29 mouse cellular contexts compared by ENCODE assay signal in the genomic region with DNA sequence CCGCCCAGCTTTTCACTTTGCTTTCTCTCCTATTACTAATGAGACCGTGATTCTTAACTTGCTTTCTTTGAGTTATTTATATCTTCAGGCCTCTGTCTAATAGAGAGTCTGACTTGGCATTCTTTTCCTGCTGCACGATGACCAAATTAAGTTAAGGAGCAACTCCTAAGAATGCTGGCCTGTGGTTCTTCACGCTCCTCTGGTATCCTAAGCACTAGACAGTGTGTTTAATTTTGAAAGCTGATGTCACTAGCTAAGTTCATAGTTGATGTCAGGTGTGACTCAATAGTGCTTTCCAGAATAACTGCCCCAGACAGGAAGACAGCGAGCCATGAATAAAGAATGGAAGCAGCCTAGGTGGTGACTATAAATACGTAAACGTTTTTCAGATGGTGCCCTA. TPM values are rescaled to one million over a fixed set of nuclear protein-coding genes. Genes with fewer than 3 reads are reported as not detected.
DNase-seq lines count a peak whose midpoint lies in the region; ATAC-seq and TF ChIP-seq lines count a peak whose summit lies in the region.
"Had no signal": no experiment of that assay in that cellular context is flagged by ENCODE, and none has a peak within 500 bp of the region (broad histone marks: within the 10 kb centered on the region; RNA-seq: fewer than 3 reads in every experiment).

No protein-coding gene starts in this region.

- no peaks in the 10 kb centered on the region for H3K36me3 ChIP-seq in heart, embryonic 11.5 days (ENCODE audit: control insufficient read depth, insufficient read depth, low read length)
- H3K36me3 ChIP-seq in intestine, embryonic 14.5 days (ENCODE audit: control insufficient read depth, insufficient read depth, low read length): no peaks in the 10 kb centered on the region
- H3K36me3 ChIP-seq in intestine, postnatal 0 days (ENCODE audit: control insufficient read depth, insufficient read depth): no peaks in the 10 kb centered on the region
- no peaks in the 10 kb centered on the region for H3K36me3 ChIP-seq in intestine, embryonic 15.5 days
- H3K36me3 ChIP-seq in stomach, postnatal 0 days (ENCODE audit: control insufficient read depth, insufficient read depth, low read length): no peaks in the 10 kb centered on the region
- H3K36me3 ChIP-seq: forebrain, embryonic 15.5 days; liver, embryonic 13.5 days; lung, embryonic 15.5 days; midbrain, embryonic 13.5 days; neural tube, embryonic 12.5 days had no signal

- H3K4me3 ChIP-seq in heart, embryonic 11.5 days (ENCODE audit: low read depth, low read length): no peak overlapping the region
- no peak overlapping the region for H3K4me3 ChIP-seq in intestine, embryonic 14.5 days (ENCODE audit: low read depth, low read length)
- no peak overlapping the region for H3K4me3 ChIP-seq in intestine, postnatal 0 days (ENCODE audit: low read depth, low read length)
- H3K4me3 ChIP-seq in intestine, embryonic 15.5 days (replicated peaks): no peak overlapping the region
- no peak overlapping the region for H3K4me3 ChIP-seq in stomach, postnatal 0 days (ENCODE audit: low read depth, low read length)
- H3K4me3 ChIP-seq: forebrain, embryonic 15.5 days; left cerebral cortex, adult 2 months; liver, embryonic 13.5 days; lung, embryonic 15.5 days; megakaryocyte, embryonic 14.5 days; midbrain, embryonic 13.5 days; neural tube, embryonic 12.5 days had no signal

- H3K4me1 ChIP-seq in heart, embryonic 11.5 days (ENCODE audit: control insufficient read depth, insufficient read depth, low read length): peaks cover 30% of the 10 kb centered on the region
- H3K4me1 ChIP-seq in intestine, embryonic 14.5 days (replicated peaks; ENCODE audit: control insufficient read depth, insufficient read depth, low read length): peaks cover 11% of the 10 kb centered on the region
- 0 out of 2 replicates have a peak, but pooled peaks cover under 1% of the 10 kb centered on the region for H3K4me1 ChIP-seq in intestine, postnatal 0 days (replicated peaks; ENCODE audit: control insufficient read depth, insufficient read depth, low read length)
- H3K4me1 ChIP-seq in intestine, embryonic 15.5 days (replicated peaks): 0 out of 2 replicates have a peak, but pooled peaks cover 2% of the 10 kb centered on the region
- no peaks in the 10 kb centered on the region for H3K4me1 ChIP-seq in stomach, postnatal 0 days (replicated peaks; ENCODE audit: control insufficient read depth, insufficient read depth)
- H3K4me1 ChIP-seq: liver, embryonic 13.5 days; lung, embryonic 15.5 days had no signal

- 36% methylated on average over 7 of the region's 7 CpGs for WGBS in heart, embryonic 11.5 days (ENCODE audit: insufficient replicate concordance)
- 47% methylated on average over 7 of the region's 7 CpGs for WGBS in intestine, embryonic 14.5 days
- 65% methylated on average over 7 of the region's 7 CpGs for whole genome bisulfite sequencing in intestine, postnatal 0 days
- 56% methylated on average over 7 of the region's 7 CpGs for WGBS in intestine, embryonic 15.5 days
- WGBS in stomach, postnatal 0 days: 37% methylated on average over 7 of the region's 7 CpGs

- DNase-seq in heart, postnatal 4 days: no peak
- no peak for DNase-seq in intestine, embryonic 14.5 days (ENCODE audit: low spot score)
- no peak for DNase-seq in stomach, postnatal 0 days (ENCODE audit: low spot score)
- no peak for DNase-seq in adrenal gland, adult (ENCODE audit: inconsistent age in 2 of 2, low spot score in 1 of 2)
- no peak for DNase-seq in adrenal gland, adult 18-20 months (ENCODE audit: low spot score in 2 of 2)
- DNase-seq: adrenal gland, postnatal 14 days; cerebellum, adult 9-10 months; gastrocnemius, postnatal 10 days; kidney, postnatal 10 days; liver, embryonic 13.5 days; lung, postnatal 36 days; retina, postnatal 1 day; right cerebral cortex, postnatal 25 days; spleen, adult 18-20 months; thymus, adult 18-20 months; thymus, postnatal 4 days had no signal

- H3K9me3 ChIP-seq in heart, embryonic 11.5 days (replicated peaks; ENCODE audit: control insufficient read depth, low read length): no peaks in the 10 kb centered on the region
- no peaks in the 10 kb centered on the region for H3K9me3 ChIP-seq in intestine, embryonic 14.5 days (ENCODE audit: control insufficient read depth, low read length)
- H3K9me3 ChIP-seq in intestine, postnatal 0 days (ENCODE audit: control insufficient read depth): no peaks in the 10 kb centered on the region
- no peaks in the 10 kb centered on the region for H3K9me3 ChIP-seq in intestine, embryonic 15.5 days
- no peaks in the 10 kb centered on the region for H3K9me3 ChIP-seq in stomach, postnatal 0 days (ENCODE audit: control insufficient read depth, low read length)
- H3K9me3 ChIP-seq: forebrain, embryonic 15.5 days; liver, embryonic 13.5 days; lung, embryonic 15.5 days; megakaryocyte, embryonic 14.5 days; midbrain, embryonic 13.5 days; neural tube, embryonic 12.5 days had no signal

- H3K4me2 ChIP-seq in heart, embryonic 11.5 days: no peak overlapping the region
- no peak overlapping the region for H3K4me2 ChIP-seq in intestine, embryonic 14.5 days (ENCODE audit: low read length)
- H3K4me2 ChIP-seq in intestine, postnatal 0 days (replicated peaks; ENCODE audit: low read depth): no peak overlapping the region
- H3K4me2 ChIP-seq in intestine, embryonic 15.5 days (replicated peaks): no peak overlapping the region
- no peak overlapping the region for H3K4me2 ChIP-seq in stomach, postnatal 0 days (replicated peaks; ENCODE audit: low read depth)
- H3K4me2 ChIP-seq: forebrain, embryonic 15.5 days; hindbrain, embryonic 14.5 days; liver, embryonic 13.5 days; lung, embryonic 15.5 days; midbrain, embryonic 13.5 days; neural tube, embryonic 12.5 days had no signal

- TF ChIP-seq CTCF in intestine, postnatal 0 days (IDR thresholded peaks at IDR 0.05; ENCODE audit: low read depth): no peak
- no peak for TF ChIP-seq CTCF in stomach, postnatal 0 days (IDR thresholded peaks at IDR 0.05; ENCODE audit: low read depth)

- no peaks in the 10 kb centered on the region for H3K27me3 ChIP-seq in heart, embryonic 11.5 days (ENCODE audit: control insufficient read depth, insufficient read depth, low read length)
- no peaks in the 10 kb centered on the region for H3K27me3 ChIP-seq in intestine, embryonic 14.5 days (replicated peaks; ENCODE audit: control insufficient read depth, insufficient read depth, low read length)
- no peaks in the 10 kb centered on the region for H3K27me3 ChIP-seq in intestine, postnatal 0 days (replicated peaks; ENCODE audit: control insufficient read depth, insufficient read depth, low read length)
- H3K27me3 ChIP-seq in intestine, embryonic 15.5 days (replicated peaks): no peaks in the 10 kb centered on the region
- no peaks in the 10 kb centered on the region for H3K27me3 ChIP-seq in stomach, postnatal 0 days (ENCODE audit: control insufficient read depth, insufficient read depth, low read length)
- H3K27me3 ChIP-seq: forebrain, embryonic 15.5 days; midbrain, embryonic 13.5 days; neural tube, embryonic 12.5 days had no signal

- H3K27ac ChIP-seq in heart, embryonic 11.5 days (ENCODE audit: low read depth, low read length): peak overlapping the region; percentile 81
- H3K27ac ChIP-seq in intestine, embryonic 14.5 days (ENCODE audit: low read depth): peak overlapping the region; percentile 74
- H3K27ac ChIP-seq in intestine, postnatal 0 days (ENCODE audit: low read depth, low read length): no peak overlapping the region
- H3K27ac ChIP-seq in intestine, embryonic 15.5 days: 0 out of 2 replicates have a peak overlapping the region, but pooled peaks have one; percentile 48
- peak overlapping the region; percentile 56 for H3K27ac ChIP-seq in stomach, postnatal 0 days (replicated peaks)
- H3K27ac ChIP-seq: forebrain, embryonic 15.5 days; hindbrain, embryonic 14.5 days; left cerebral cortex, adult 2 months; liver, embryonic 13.5 days; lung, embryonic 15.5 days; midbrain, embryonic 13.5 days; neural tube, embryonic 12.5 days had no signal

- 0 out of 2 replicates have a peak overlapping the region, but pooled peaks have one; percentile 12 for H3K9ac ChIP-seq in heart, embryonic 11.5 days (ENCODE audit: low read depth, low read length)
- H3K9ac ChIP-seq in intestine, embryonic 14.5 days (ENCODE audit: low read length): no peak overlapping the region
- no peak overlapping the region for H3K9ac ChIP-seq in intestine, postnatal 0 days (ENCODE audit: low read depth, low read length)
- no peak overlapping the region for H3K9ac ChIP-seq in intestine, embryonic 15.5 days
- H3K9ac ChIP-seq in stomach, postnatal 0 days (ENCODE audit: low read length): no peak overlapping the region
- H3K9ac ChIP-seq: forebrain, embryonic 15.5 days; hindbrain, embryonic 14.5 days; liver, embryonic 13.5 days; lung, embryonic 15.5 days; midbrain, embryonic 13.5 days; neural tube, embryonic 12.5 days had no signal

- TF ChIP-seq EP300 in stomach, postnatal 0 days (optimal IDR thresholded peaks at IDR 0.05): no peak

- no peak for ATAC-seq in heart, embryonic 11.5 days (replicated peaks; ENCODE audit: insufficient number of reproducible peaks, low FRiP score, low TSS enrichment)
- ATAC-seq in intestine, embryonic 14.5 days (replicated peaks; ENCODE audit: low FRiP score, low TSS enrichment, low read depth): 0 out of 2 replicates have a peak, but pooled peaks have one; percentile 61
- no peak for ATAC-seq in intestine, postnatal 0 days
- ATAC-seq in intestine, embryonic 15.5 days: 0 out of 2 replicates have a peak, but pooled peaks have one; percentile 55
- ATAC-seq in stomach, postnatal 0 days (ENCODE audit: low FRiP score, low TSS enrichment): no peak; the same call in 1 of the 2 replicates
- ATAC-seq: activated CD4-positive, CD25-positive, alpha-beta regulatory T cell, adult 4 months; forebrain, embryonic 15.5 days; inflammation-experienced regulatory T-cells, adult 6 months; midbrain, embryonic 13.5 days had no signal

RNA-seq across cellular contexts. Expression of a gene that starts 6.3 kb away (rescaled TPM):
- 22.1 and 32.1 TPM in 2 replicates for polyA plus RNA-seq in heart, embryonic 11.5 days (2014; fragmentation: Nextera tagmentation; extraction: Ambion mirVana)
- total RNA-seq in heart, postnatal 4 days (2021): 100 to 1,000 TPM; 196 to 207 TPM
- 24.4 and 24.9 TPM in 2 replicates for polyA plus RNA-seq in intestine, embryonic 14.5 days (2014; fragmentation: Nextera tagmentation; extraction: Ambion mirVana)
- 4.9 and 7.0 TPM in 2 replicates for polyA plus RNA-seq in intestine, postnatal 0 days (2015; fragmentation: Nextera tagmentation; extraction: Ambion mirVana)
- 12.3 and 13.4 TPM in 2 replicates for polyA plus RNA-seq in intestine, embryonic 15.5 days (2015; fragmentation: Nextera tagmentation; extraction: Ambion mirVana)
- polyA plus RNA-seq in stomach, postnatal 0 days (2015; fragmentation: Nextera tagmentation; extraction: Ambion mirVana): 8.4 and 8.5 TPM in 2 replicates
- total RNA-seq in adrenal gland, adult 18-20 months (2021): 10 to 100 TPM; 66.5 to 68.8 TPM
- total RNA-seq: monocyte, adult 5-6 weeks had no signal

Comparison
In these comparisons a context has a peak if more than half of its experiments do, and no peak if none do; other contexts are left out.
1. ATAC-seq: peak in intestine, embryonic 14.5 days (single experiment) and intestine, embryonic 15.5 days (single experiment); none in heart, embryonic 11.5 days (single experiment), intestine, postnatal 0 days (single experiment) and stomach, postnatal 0 days (single experiment).